Comparison of ENCODE assay signal across 29 mouse cellular contexts in the genomic region with DNA sequence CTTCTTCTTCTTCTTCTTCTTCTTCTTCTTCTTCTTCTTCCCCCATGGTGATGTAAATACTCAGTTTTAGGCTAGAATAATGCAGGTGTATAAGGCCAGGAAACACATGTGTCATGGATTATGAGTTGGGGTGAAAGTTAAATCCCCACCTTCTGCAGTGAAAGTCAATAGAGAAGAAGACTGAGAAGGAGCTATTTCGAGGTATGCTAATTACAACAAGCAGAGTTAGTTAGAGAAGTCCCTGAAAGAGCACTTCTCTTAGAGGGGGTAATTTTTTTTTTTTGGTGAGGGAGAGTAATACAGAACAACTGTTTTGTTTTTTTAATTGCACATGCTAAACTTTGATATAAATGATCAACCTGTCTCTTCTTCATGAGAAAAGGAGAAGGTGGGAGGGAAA.
"Had no signal": no experiment of that assay in that cellular context is flagged by ENCODE, and none has a peak within 500 bp of the region (broad histone marks: within the 10 kb centered on the region; RNA-seq: fewer than 3 reads in every experiment).

No protein-coding gene starts in this region.

- ATAC-seq: liver, embryonic 12.5 days; liver, postnatal 0 days; lung, postnatal 0 days; midbrain, embryonic 13.5 days; midbrain, embryonic 15.5 days; midbrain, embryonic 16.5 days had no signal

- H3K36me3 ChIP-seq: limb, embryonic 10.5 days; limb, embryonic 12.5 days; limb, embryonic 13.5 days; limb, embryonic 15.5 days; liver, embryonic 12.5 days; liver, embryonic 13.5 days; liver, embryonic 15.5 days; lung, embryonic 15.5 days; midbrain, embryonic 10.5 days; midbrain, embryonic 12.5 days; midbrain, embryonic 13.5 days; midbrain, embryonic 15.5 days had no signal

- H3K4me1 ChIP-seq: liver, embryonic 12.5 days had no signal

- H3K27me3 ChIP-seq: limb, embryonic 13.5 days; limb, embryonic 15.5 days; liver, embryonic 13.5 days; liver, embryonic 15.5 days; lung, embryonic 15.5 days; megakaryocyte, embryonic 14.5 days; midbrain, embryonic 13.5 days; midbrain, embryonic 15.5 days had no signal

- H3K9me3 ChIP-seq: limb, embryonic 10.5 days; limb, embryonic 13.5 days; limb, embryonic 15.5 days; liver, embryonic 15.5 days; lung, embryonic 15.5 days; midbrain, embryonic 12.5 days; midbrain, embryonic 13.5 days; midbrain, embryonic 15.5 days had no signal

- H3K4me3 ChIP-seq: limb, embryonic 10.5 days; limb, embryonic 12.5 days; limb, embryonic 13.5 days; limb, embryonic 15.5 days; liver, embryonic 12.5 days; liver, embryonic 13.5 days; liver, embryonic 15.5 days; lung, embryonic 15.5 days; megakaryocyte, embryonic 14.5 days; midbrain, embryonic 10.5 days; midbrain, embryonic 12.5 days; midbrain, embryonic 13.5 days; midbrain, embryonic 15.5 days; myocyte had no signal

- H3K27ac ChIP-seq: limb, embryonic 10.5 days; limb, embryonic 12.5 days; limb, embryonic 13.5 days; limb, embryonic 15.5 days; liver, embryonic 12.5 days; liver, embryonic 13.5 days; liver, embryonic 14.5 days; liver, embryonic 15.5 days; lung, embryonic 15.5 days; macrophage; midbrain, embryonic 10.5 days; midbrain, embryonic 12.5 days; midbrain, embryonic 13.5 days; midbrain, embryonic 15.5 days had no signal

- DNase-seq: left cerebral cortex, postnatal 4 days; liver; liver, embryonic 13.5 days; liver, postnatal 0 days; lung, adult 18-20 months; lung, adult 2 months; lung, embryonic 14.5 days; lung, postnatal 10 days; lung, postnatal 14 days; lung, postnatal 36 days; midbrain, embryonic 14.5 days had no signal

- H3K4me2 ChIP-seq: limb, embryonic 12.5 days; limb, embryonic 13.5 days; limb, embryonic 15.5 days; liver, embryonic 11.5 days; liver, embryonic 12.5 days; liver, embryonic 13.5 days; liver, embryonic 15.5 days; lung, embryonic 14.5 days; lung, embryonic 15.5 days; midbrain, embryonic 12.5 days; midbrain, embryonic 13.5 days; midbrain, embryonic 15.5 days had no signal

- H3K9ac ChIP-seq: limb, embryonic 12.5 days; limb, embryonic 13.5 days; limb, embryonic 15.5 days; liver, embryonic 12.5 days; liver, embryonic 13.5 days; liver, embryonic 14.5 days; liver, embryonic 15.5 days; liver, postnatal 0 days; lung, embryonic 14.5 days; lung, embryonic 15.5 days; midbrain, embryonic 12.5 days; midbrain, embryonic 13.5 days; midbrain, embryonic 15.5 days had no signal
